Mouse (Mus musculus): ENCODE measurements around the gene Cacnb4. TPM values are rescaled to one million over a fixed set of nuclear protein-coding genes. Genes with fewer than 3 reads are reported as not detected.
A peak's percentile ranks its signal among the peaks of the same experiment; 100 is the strongest.

Gene Cacnb4
- polyA plus RNA-seq, 1 experiment from 2014 or later: 12.7 TPM

DNA sequence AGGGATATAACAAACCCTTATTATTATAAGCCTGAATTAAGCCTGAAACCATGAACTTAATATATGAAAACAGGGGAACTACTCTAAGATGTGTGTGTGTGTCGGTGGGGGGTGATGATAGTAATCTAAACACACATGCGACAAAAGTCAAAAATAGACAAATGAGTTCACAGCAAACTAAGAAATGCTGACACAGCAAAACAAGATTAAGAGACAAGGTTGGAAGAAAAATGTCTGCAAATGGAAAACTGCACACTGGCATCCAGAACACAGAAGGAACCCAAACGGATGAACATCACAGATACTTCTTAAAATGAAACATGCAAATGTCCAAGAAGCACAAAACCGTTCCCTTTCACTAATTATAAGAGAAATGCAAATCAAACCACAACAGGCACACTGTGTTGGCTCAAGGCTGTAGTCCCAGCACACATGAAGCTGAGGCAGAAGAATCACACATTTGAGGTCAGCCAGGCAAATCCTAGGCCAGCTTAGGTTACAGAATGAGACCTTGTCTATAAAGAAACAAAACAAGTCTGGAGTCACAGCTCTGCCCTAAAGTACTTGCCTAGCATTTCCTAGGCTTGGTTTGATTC lies 236.1 kb downstream of the Cacnb4 start:
- 80% methylated on average over 4 of the region's 4 CpGs for WGBS

DNA sequence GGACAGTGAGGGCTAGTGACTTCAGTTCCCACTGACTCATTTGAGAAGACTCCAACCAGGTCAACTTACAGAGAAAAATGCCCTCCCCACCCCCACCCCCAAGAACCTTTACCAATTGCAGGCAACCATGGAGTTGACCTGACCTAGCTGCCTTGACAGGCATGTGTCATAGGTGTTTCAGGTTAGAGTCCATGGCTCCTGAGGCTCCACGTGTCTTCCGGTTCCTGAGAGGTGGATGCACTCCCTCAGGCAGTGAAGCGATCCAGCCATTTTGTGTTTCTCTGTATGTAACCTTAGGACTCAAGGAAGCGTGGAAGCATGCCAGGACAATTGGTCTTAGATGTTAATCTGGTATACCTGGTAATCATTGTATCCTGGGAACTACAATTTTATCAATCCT lies 238.2 kb downstream of the Cacnb4 start:
- Histone ChIP-seq H3K4me2 (replicated peaks) (no peak overlapping the region), H3K27me3 (no peaks in the 10 kb centered on the region), H3K4me3 (no peak overlapping the region), H3K4me1 (peaks cover 22% of the 10 kb centered on the region), H3K9me3 (no peaks in the 10 kb centered on the region), H3K9ac (replicated peaks) (no peak overlapping the region), H3K36me3 (no peaks in the 10 kb centered on the region), H3K27ac (replicated peaks) (no peak overlapping the region)
- WGBS: 94% methylated on average over 4 of the region's 4 CpGs
- no peak for ATAC-seq (replicated peaks)

More for the DNA sequence above, 236.1 kb downstream of the Cacnb4 start:
- no peaks in the 10 kb centered on the region for H3K9me3 ChIP-seq
- ATAC-seq (replicated peaks): no peak
- no peak overlapping the region for H3K4me2 ChIP-seq (replicated peaks)
- no peaks in the 10 kb centered on the region for H3K27me3 ChIP-seq
- peaks cover 22% of the 10 kb centered on the region for H3K4me1 ChIP-seq
- H3K9ac ChIP-seq (replicated peaks): no peak overlapping the region
- no peak overlapping the region for H3K27ac ChIP-seq (replicated peaks)
- H3K36me3 ChIP-seq: no peaks in the 10 kb centered on the region
- H3K4me3 ChIP-seq: no peak overlapping the region

DNA sequence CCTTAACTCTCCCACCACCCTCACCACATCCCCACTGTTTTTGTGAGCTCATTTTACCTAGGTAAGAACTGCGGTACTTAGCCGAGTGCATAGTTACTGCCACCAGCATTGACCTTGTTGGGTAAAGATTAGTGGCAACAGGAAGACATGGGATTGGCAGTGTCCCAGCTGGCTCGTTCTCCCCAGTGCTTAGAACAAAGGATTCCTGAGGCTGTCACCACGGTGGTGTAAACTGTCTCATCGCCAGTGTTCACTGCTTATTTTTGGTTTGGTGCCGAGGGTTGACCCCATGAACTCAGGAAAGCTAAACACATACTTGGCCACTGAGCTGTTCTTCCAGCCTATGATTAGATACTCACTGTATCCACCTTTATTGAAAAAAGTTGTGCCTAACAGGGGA lies 238.6 kb downstream of the Cacnb4 start:
- ATAC-seq (replicated peaks): no peak
- H3K36me3 ChIP-seq: no peaks in the 10 kb centered on the region
- WGBS: 45% methylated on average over 6 of the region's 6 CpGs

DNA sequence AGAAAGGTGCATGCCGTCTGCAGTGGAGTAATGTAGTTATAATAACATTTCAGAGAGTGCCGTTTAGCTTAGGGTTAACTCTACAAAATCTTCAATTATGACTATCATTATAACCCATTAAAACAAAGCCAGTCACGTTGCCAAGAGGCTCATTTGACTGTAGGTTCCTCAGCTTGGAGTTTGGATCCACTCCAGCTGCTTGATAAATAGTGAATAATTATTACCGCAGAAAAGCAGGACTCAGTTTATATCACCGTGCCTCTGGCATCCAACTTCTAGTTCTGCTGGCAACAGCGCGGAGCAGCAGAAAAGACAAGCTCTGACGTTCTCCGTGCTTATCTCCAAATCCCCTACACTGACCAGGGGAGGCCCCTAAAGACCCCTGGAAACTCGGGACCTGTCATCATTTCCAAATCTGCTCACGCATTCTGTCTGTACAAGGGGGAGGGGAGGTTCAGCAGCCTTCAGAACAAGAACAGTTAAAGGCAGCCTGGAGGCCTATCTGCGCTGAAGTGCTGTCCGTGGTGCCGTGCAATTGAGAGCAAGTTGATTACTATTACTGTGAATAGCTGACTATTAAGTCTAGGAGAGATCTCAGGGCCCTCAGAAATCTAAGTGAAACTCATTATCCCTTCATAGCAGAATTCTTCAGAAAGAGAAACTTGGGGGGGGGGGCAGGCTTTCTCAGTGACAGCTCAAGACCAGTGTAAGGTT lies 240.6 kb downstream of the Cacnb4 start:
- ATAC-seq (replicated peaks): peak; percentile 55; the same call in 1 of the 2 replicates
- Histone ChIP-seq H3K9ac (replicated peaks) (no peak overlapping the region), H3K4me3 (no peak overlapping the region), H3K36me3 (no peaks in the 10 kb centered on the region), H3K9me3 (no peaks in the 10 kb centered on the region), H3K27ac (replicated peaks) (peak overlapping the region; percentile 47; the same call in 1 of the 2 replicates), H3K4me2 (replicated peaks) (no peak overlapping the region), H3K4me1 (peaks cover 14% of the 10 kb centered on the region), H3K27me3 (no peaks in the 10 kb centered on the region)
- WGBS: 42% methylated on average over 14 of the region's 14 CpGs

More for the DNA sequence above, 238.6 kb downstream of the Cacnb4 start:
- Histone ChIP-seq H3K9ac (replicated peaks) (no peak overlapping the region), H3K27me3 (no peaks in the 10 kb centered on the region), H3K4me1 (peaks cover 22% of the 10 kb centered on the region), H3K9me3 (no peaks in the 10 kb centered on the region), H3K4me3 (no peak overlapping the region), H3K4me2 (replicated peaks) (no peak overlapping the region), H3K27ac (replicated peaks) (no peak overlapping the region)

DNA sequence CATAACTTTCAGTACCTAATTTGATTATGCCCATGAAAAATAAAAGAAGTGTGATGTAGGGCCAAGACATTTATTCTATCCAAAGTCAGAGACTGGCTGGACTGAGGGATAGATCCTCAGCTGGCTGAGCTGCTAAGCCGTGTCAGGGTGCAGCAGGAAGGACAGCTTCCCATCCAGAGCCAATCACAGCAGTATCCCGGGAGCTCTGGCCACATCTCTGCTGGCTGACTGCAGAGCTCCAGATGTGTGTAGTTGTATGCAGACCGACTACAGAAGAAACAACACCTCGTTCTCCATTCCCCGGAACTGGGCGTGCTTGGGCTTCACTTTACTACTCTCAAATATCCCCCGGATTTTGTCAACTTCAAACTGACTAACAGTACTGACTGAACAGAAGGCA lies 243.3 kb downstream of the Cacnb4 start:
- Histone ChIP-seq H3K36me3 (no peaks in the 10 kb centered on the region), H3K9me3 (no peaks in the 10 kb centered on the region), H3K4me1 (peaks cover 13% of the 10 kb centered on the region), H3K4me2 (replicated peaks) (no peak overlapping the region), H3K9ac (replicated peaks) (no peak overlapping the region), H3K27me3 (no peaks in the 10 kb centered on the region), H3K27ac (replicated peaks) (no peak overlapping the region), H3K4me3 (no peak overlapping the region)
- whole genome bisulfite sequencing: 69% methylated on average over 7 of the region's 7 CpGs
- ATAC-seq (replicated peaks): no peak

DNA sequence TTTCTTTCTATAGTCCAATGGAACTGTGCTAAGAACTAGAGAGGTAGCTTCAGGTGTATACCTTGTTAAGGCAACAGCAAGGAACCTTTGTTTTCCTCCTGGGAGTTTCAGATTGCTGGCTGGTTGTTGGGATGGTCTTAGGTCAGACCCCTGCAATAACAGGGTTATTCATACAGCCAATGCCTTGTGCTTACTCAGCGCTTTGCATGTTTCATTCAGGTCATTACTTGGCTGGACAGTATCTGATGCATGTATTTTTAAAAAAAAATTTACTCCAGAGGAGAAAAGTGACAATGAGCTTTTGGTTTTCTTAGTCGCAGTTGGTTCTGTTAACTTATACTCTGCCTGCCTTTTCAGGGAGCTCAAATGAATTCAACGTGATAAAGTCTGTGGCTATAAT lies 249.2 kb downstream of the Cacnb4 start:
- Histone ChIP-seq H3K27me3 (no peaks in the 10 kb centered on the region), H3K4me1 (peaks cover 19% of the 10 kb centered on the region), H3K9me3 (no peaks in the 10 kb centered on the region), H3K36me3 (no peaks in the 10 kb centered on the region), H3K4me2 (replicated peaks) (no peak overlapping the region), H3K9ac (replicated peaks) (no peak overlapping the region), H3K27ac (replicated peaks) (no peak overlapping the region), H3K4me3 (no peak overlapping the region)
- no peak for ATAC-seq (replicated peaks)
- 88% methylated on average over 3 of the region's 3 CpGs for WGBS

DNA sequence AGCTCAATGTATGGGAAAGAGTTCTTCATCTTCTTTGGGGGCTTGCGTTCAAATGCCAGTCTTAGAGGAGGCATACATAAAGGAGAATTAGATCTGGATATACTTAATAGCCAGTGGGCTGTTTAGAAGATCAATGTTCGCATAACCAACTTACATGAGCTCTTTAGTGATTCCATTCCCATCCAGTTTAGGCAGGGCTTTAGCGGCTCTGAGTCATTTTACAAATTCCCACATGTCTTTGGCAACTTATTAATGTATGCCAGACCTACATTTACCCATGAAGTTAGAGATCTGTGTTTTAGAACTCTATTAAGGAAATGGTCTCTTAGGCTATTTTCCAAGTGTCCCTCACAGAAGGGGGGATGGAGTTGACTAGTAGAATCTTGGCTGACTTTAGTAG lies 250.6 kb downstream of the Cacnb4 start:
- Histone ChIP-seq H3K9ac (replicated peaks) (no peak overlapping the region), H3K27ac (replicated peaks) (no peak overlapping the region), H3K9me3 (no peaks in the 10 kb centered on the region), H3K27me3 (no peaks in the 10 kb centered on the region), H3K4me1 (peaks cover 32% of the 10 kb centered on the region), H3K4me2 (replicated peaks) (no peak overlapping the region), H3K36me3 (no peaks in the 10 kb centered on the region), H3K4me3 (no peak overlapping the region)
- WGBS: 91% methylated on average over 3 of the region's 3 CpGs
- no peak for ATAC-seq (replicated peaks)

DNA sequence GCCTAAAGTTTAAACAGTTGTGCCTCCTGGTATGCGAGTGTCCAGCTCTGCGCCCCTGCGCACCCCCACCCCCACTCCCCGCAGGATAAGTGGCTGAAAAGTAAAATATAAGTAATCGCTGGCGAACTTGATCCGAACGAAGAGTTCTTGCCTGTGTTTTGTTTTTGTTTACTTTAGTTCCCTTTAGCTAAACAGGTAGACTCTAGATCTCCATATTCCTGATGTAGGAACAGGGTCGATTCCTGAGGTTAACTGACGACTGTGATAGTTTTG lies 251.2 kb downstream of the Cacnb4 start:
- Histone ChIP-seq H3K36me3 (no peaks in the 10 kb centered on the region), H3K27me3 (no peaks in the 10 kb centered on the region), H3K4me2 (replicated peaks) (peak overlapping the region; percentile 52), H3K9me3 (no peaks in the 10 kb centered on the region), H3K9ac (replicated peaks) (peak overlapping the region; percentile 91), H3K4me1 (peaks cover 34% of the 10 kb centered on the region), H3K4me3 (peak overlapping the region; percentile 100), H3K27ac (replicated peaks) (no peak overlapping the region)
- no peak for ATAC-seq (replicated peaks)
- WGBS: 31% methylated on average over 10 of the region's 10 CpGs

DNA sequence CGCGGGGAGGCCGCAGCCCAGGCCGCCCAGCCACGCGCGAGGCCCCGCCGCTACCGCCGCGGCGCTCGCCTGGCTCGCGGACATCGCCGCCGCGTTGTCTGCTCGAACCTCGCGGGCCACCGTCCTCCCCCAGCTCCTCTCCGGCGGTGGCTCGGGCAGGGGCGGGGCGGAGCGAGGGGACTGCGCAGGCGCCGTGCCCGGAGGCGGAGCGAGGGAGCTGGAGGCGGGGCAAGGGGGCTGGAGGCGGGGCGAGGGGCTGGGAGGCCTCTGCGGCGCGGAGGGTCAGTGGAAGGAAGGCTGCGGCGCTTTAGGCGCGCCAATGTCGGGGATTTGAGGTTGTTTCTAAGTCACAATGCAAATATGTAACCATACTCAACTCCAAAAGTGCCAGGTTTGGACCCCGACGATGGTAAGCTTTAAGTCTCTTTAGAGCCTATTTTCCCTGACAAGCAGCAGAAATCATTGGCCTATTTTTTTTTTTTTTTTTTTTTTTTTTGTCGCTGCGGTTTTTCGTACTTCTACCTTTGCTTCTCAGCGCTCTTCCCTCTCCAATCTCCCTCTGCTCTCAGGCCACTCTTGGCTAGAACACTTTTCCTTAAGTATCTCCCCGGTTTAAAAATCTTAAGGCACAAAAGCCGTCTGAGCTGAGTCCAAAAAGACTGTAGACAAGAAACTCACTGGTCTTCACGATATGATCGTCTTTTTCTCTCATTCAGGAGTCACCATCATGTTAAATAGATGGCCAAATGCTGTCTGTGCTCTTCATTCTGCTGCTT lies 251.7 kb downstream of the Cacnb4 start, which contains the start of gene Arl5a:
Gene Arl5a (minus strand): TSS at position 155 of the 776 bp plus-strand sequence.
- Histone ChIP-seq H3K4me2 (replicated peaks) (peak within 1 kb of the TSS; percentile 52), H3K9ac (replicated peaks) (peak within 1 kb of the TSS; percentile 91), H3K36me3 (no peaks in the 10 kb centered on the region), H3K4me1 (peaks cover 34% of the 10 kb centered on the region), H3K27ac (replicated peaks) (peak within 1 kb of the TSS; percentile 88), H3K27me3 (no peaks in the 10 kb centered on the region), H3K4me3 (peak within 1 kb of the TSS; percentile 100), H3K9me3 (no peaks in the 10 kb centered on the region)
- WGBS: under 1% methylated on average over 57 of the region's 57 CpGs
- peak; percentile 94 for ATAC-seq (replicated peaks)

DNA sequence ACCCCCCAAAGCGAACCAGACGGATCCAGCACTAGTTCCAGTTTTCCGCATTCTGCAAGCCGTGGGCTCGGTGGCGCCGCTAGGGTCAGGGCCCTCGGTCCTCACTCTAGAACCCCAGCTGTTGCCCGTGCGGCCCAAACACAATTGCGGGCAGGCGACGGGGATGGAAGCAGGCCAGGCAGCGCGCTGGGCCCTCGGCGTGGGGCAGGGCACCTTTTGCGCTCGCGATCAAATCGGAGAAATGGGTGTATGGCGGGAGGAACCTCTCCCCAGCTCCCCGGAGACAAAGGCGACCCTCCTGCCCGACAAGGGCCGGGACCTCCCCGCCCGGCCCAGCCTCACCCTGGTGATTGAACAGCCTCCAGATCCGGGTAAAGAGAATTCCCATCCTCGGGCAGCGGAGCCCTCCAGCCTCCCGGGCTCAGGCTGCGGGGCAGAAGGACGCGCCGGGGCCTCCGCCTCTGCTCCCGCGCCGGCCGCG lies 252.3 kb downstream of the Cacnb4 start:
- Histone ChIP-seq H3K9ac (replicated peaks) (peak overlapping the region; percentile 91), H3K4me2 (replicated peaks) (peak overlapping the region; percentile 52), H3K9me3 (no peaks in the 10 kb centered on the region), H3K27me3 (no peaks in the 10 kb centered on the region), H3K36me3 (no peaks in the 10 kb centered on the region), H3K27ac (replicated peaks) (peak overlapping the region; percentile 88), H3K4me3 (peak overlapping the region; percentile 100), H3K4me1 (peaks cover 34% of the 10 kb centered on the region)
- ATAC-seq (replicated peaks): peak; percentile 88
- under 1% methylated on average over 33 of the region's 42 CpGs for WGBS

DNA sequence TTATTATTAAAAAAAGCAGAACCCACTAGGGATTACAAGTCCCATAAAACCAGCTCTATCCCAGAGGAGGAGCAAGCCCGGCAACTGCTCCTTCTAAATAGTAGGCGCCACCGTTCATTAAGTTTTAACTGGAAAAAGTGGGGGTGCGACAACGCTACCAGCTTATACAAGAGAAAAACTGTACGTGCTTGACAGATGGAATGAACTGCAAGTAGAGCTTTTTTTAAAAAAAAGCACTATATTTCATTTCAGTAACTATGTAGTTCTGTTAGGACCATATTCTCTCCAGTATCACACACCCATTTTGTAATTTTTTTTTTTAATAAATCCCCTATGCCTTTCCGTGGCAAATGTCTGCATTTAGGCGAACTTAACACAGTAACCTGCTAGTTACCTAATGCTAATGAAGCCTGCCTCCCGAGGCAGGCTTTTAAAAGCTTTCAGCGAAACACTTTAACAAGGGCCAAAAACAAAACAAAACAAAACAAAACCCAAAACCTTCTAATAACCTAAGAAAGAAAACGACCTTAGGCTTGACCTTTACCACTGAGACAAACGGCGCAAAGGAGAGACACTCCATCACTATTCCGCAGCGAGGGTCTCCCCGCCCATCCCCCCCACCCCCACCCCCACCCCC lies 252.9 kb downstream of the Cacnb4 start:
- Histone ChIP-seq H3K9me3 (no peaks in the 10 kb centered on the region), H3K9ac (replicated peaks) (peak overlapping the region; percentile 91), H3K27ac (replicated peaks) (no peak overlapping the region), H3K36me3 (no peaks in the 10 kb centered on the region), H3K4me1 (peaks cover 34% of the 10 kb centered on the region), H3K4me3 (peak overlapping the region; percentile 100), H3K27me3 (no peaks in the 10 kb centered on the region), H3K4me2 (replicated peaks) (peak overlapping the region; percentile 52)
- no peak for ATAC-seq (replicated peaks)
- WGBS: 1% methylated on average over 16 of the region's 16 CpGs

Data from forebrain, embryonic 15.5 days (tissue).